ENCODE assay signal across 9 mouse cellular contexts in genomic region chr1:158361964-158362291, GRCm38 (mm10). TPM values are rescaled to one million over a fixed set of nuclear protein-coding genes. Genes with fewer than 3 reads are reported as not detected.
A peak's percentile ranks its signal among the peaks of the same experiment; 100 is the strongest.
DNase-seq lines count a peak whose midpoint lies in the region; ATAC-seq lines count a peak whose summit lies in the region.
"Had no signal": no experiment of that assay in that cellular context is flagged by ENCODE, and none has a peak within 500 bp of the region (broad histone marks: within the 10 kb centered on the region; RNA-seq: fewer than 3 reads in every experiment).

Gene Astn1, plus strand, starts transcription at chr1:158362273.

- H3K4me1 ChIP-seq in kidney, embryonic 14.5 days (ENCODE audit: control insufficient read depth, insufficient read depth, low read length), result no peaks in the 10 kb centered on the region
- H3K4me1 ChIP-seq in embryonic facial prominence, embryonic 13.5 days, result peaks cover 17% of the 10 kb centered on the region
- H3K4me1 ChIP-seq in intestine, embryonic 15.5 days (replicated peaks), result no peaks in the 10 kb centered on the region
- peaks cover 29% of the 10 kb centered on the region for H3K4me1 ChIP-seq in midbrain, embryonic 14.5 days (ENCODE audit: control insufficient read depth, insufficient read depth, low read length)

- H3K9ac ChIP-seq in kidney, embryonic 14.5 days (ENCODE audit: low read depth, low read length), result peak within 1 kb of the TSS; percentile 54
- H3K9ac ChIP-seq in embryonic facial prominence, embryonic 13.5 days, result peak within 1 kb of the TSS; percentile 74
- no peak within 1 kb of the TSS for H3K9ac ChIP-seq in intestine, embryonic 15.5 days
- H3K9ac ChIP-seq in midbrain, embryonic 14.5 days (replicated peaks; ENCODE audit: low read length), result peak within 1 kb of the TSS; percentile 98

- peaks cover 16% of the 10 kb centered on the region; the same call in 1 of the 2 replicates for H3K27me3 ChIP-seq in kidney, embryonic 14.5 days (ENCODE audit: control insufficient read depth, insufficient read depth, low read length)
- H3K27me3 ChIP-seq in embryonic facial prominence, embryonic 13.5 days, result peaks cover 30% of the 10 kb centered on the region
- peaks cover 22% of the 10 kb centered on the region for H3K27me3 ChIP-seq in intestine, embryonic 15.5 days (replicated peaks)
- H3K27me3 ChIP-seq in midbrain, embryonic 14.5 days (ENCODE audit: control insufficient read depth, insufficient read depth, low read length), result no peaks in the 10 kb centered on the region

- H3K4me3 ChIP-seq in kidney, embryonic 14.5 days (ENCODE audit: low read length), result peak within 1 kb of the TSS; percentile 41
- H3K4me3 ChIP-seq in embryonic facial prominence, embryonic 13.5 days, result peak within 1 kb of the TSS; percentile 51
- peak within 1 kb of the TSS; percentile 35 for H3K4me3 ChIP-seq in intestine, embryonic 15.5 days (replicated peaks)
- H3K4me3 ChIP-seq in midbrain, embryonic 14.5 days (replicated peaks; ENCODE audit: low read depth, low read length), result peak within 1 kb of the TSS; percentile 65

- H3K4me2 ChIP-seq in kidney, embryonic 14.5 days (replicated peaks; ENCODE audit: low read depth, low read length), result peak within 1 kb of the TSS; percentile 73
- peak within 1 kb of the TSS; percentile 75 for H3K4me2 ChIP-seq in embryonic facial prominence, embryonic 13.5 days
- H3K4me2 ChIP-seq in intestine, embryonic 15.5 days (replicated peaks), result peak within 1 kb of the TSS; percentile 55
- H3K4me2 ChIP-seq in midbrain, embryonic 14.5 days (ENCODE audit: low read length), result peak within 1 kb of the TSS; percentile 89

- WGBS in kidney, embryonic 14.5 days, result 4% methylated on average over 2 of the region's 2 CpGs
- WGBS in embryonic facial prominence, embryonic 13.5 days, result 0% methylated on average over 2 of the region's 2 CpGs
- 2% methylated on average over 2 of the region's 2 CpGs for WGBS in intestine, embryonic 15.5 days
- WGBS in midbrain, embryonic 14.5 days, result 2% methylated on average over 2 of the region's 2 CpGs

- H3K9me3 ChIP-seq in kidney, embryonic 14.5 days (ENCODE audit: control insufficient read depth, low read length), result no peaks in the 10 kb centered on the region
- no peaks in the 10 kb centered on the region for H3K9me3 ChIP-seq in embryonic facial prominence, embryonic 13.5 days
- H3K9me3 ChIP-seq in intestine, embryonic 15.5 days, result no peaks in the 10 kb centered on the region
- H3K9me3 ChIP-seq in midbrain, embryonic 14.5 days (ENCODE audit: control insufficient read depth, low read length), result no peaks in the 10 kb centered on the region

- no peak for ATAC-seq in kidney, embryonic 14.5 days (ENCODE audit: low FRiP score, low TSS enrichment)
- ATAC-seq in embryonic facial prominence, embryonic 13.5 days (ENCODE audit: insufficient number of reproducible peaks, insufficient read depth, low FRiP score, low TSS enrichment, low read depth), result no peak
- no peak for ATAC-seq in intestine, embryonic 15.5 days
- ATAC-seq in midbrain, embryonic 14.5 days (ENCODE audit: low FRiP score, low TSS enrichment), result no peak; the same call in 1 of the 2 replicates
- no peak for ATAC-seq in inflammation-experienced regulatory T-cells, adult 6 months

- no peak within 1 kb of the TSS for H3K27ac ChIP-seq in kidney, embryonic 14.5 days (ENCODE audit: low read depth, low read length)
- 0 out of 2 replicates have a peak within 1 kb of the TSS, but pooled peaks have one; percentile 29 for H3K27ac ChIP-seq in embryonic facial prominence, embryonic 13.5 days
- no peak within 1 kb of the TSS for H3K27ac ChIP-seq in intestine, embryonic 15.5 days
- H3K27ac ChIP-seq in midbrain, embryonic 14.5 days (replicated peaks; ENCODE audit: low read depth, low read length), result peak within 1 kb of the TSS; percentile 98

- DNase-seq in kidney, postnatal 4 days, result no peak
- no peak for DNase-seq in midbrain, embryonic 14.5 days
- DNase-seq in urinary bladder, postnatal 4 days (ENCODE audit: low spot score in 2 of 2), result no peak
- DNase-seq in adrenal gland, postnatal 25 days, result no peak
- DNase-seq: kidney, adult 9 months had no signal

- no peaks in the 10 kb centered on the region for H3K36me3 ChIP-seq in kidney, embryonic 14.5 days (ENCODE audit: control insufficient read depth, insufficient read depth, low read length)
- H3K36me3 ChIP-seq in embryonic facial prominence, embryonic 13.5 days, result no peaks in the 10 kb centered on the region
- H3K36me3 ChIP-seq in intestine, embryonic 15.5 days, result no peaks in the 10 kb centered on the region
- no peaks in the 10 kb centered on the region for H3K36me3 ChIP-seq in midbrain, embryonic 14.5 days (ENCODE audit: control insufficient read depth, insufficient read depth, low read length)

RNA-seq across cellular contexts. Expression of gene Astn1, which starts in this region (rescaled TPM):
- polyA plus RNA-seq in kidney, embryonic 14.5 days (2014; fragmentation: Nextera tagmentation; extraction: Ambion mirVana), result 1.1 and 1.3 TPM in 2 replicates
- 5.6 and 5.9 TPM in 2 replicates for polyA plus RNA-seq in embryonic facial prominence, embryonic 13.5 days (2015; fragmentation: Nextera tagmentation; extraction: Ambion mirVana)
- 0.97 and 1.1 TPM in 2 replicates for polyA plus RNA-seq in intestine, embryonic 15.5 days (2015; fragmentation: Nextera tagmentation; extraction: Ambion mirVana)
- 54.8 and 59.6 TPM in 2 replicates for polyA plus RNA-seq in midbrain, embryonic 14.5 days (2014; fragmentation: Nextera tagmentation; extraction: Ambion mirVana)
- polyA plus RNA-seq in inflammation-experienced regulatory T-cells, adult 6 months (2017; shearing (Covaris generic)), result not detected
- 8.0 and 10.0 TPM in 2 replicates for total RNA-seq in adrenal gland, postnatal 25 days (2021)

Comparison
In these comparisons a context has a peak if more than half of its experiments do, and no peak if none do; other contexts are left out.
1. H3K27ac ChIP-seq: peak in embryonic facial prominence, embryonic 13.5 days (single experiment) and midbrain, embryonic 14.5 days (single experiment); none in kidney, embryonic 14.5 days (single experiment) and intestine, embryonic 15.5 days (single experiment).
2. Peak in every context shown above with its lines, with median percentiles within 50 percentile points of each other: H3K4me2 ChIP-seq and H3K4me3 ChIP-seq.